Mouse (Mus musculus) splenic B cell, adult 2 months (primary cell): ENCODE results near the gene Gtf2f2.

Experiments
- DNase-seq: peaks from one replicate; pipeline ENCODE4 v3.0.0-alpha.2; 2011; ENCODE audit warnings: low read depth, low spot score
- H3K27me3 ChIP-seq: 2 replicates; pipeline ENCODE4 v1.6.1; 2012; ENCODE audit warnings: mild to moderate bottlenecking, low read length, moderate library complexity, mixed read lengths; ENCODE audit not compliant: control insufficient read depth, poor library complexity, insufficient read depth, severe bottlenecking
- H3K36me3 ChIP-seq: 2 replicates; pipeline ENCODE4 v1.6.1; 2012; ENCODE audit warnings: mild to moderate bottlenecking, low read length, moderate library complexity, mixed read lengths; ENCODE audit not compliant: control insufficient read depth, poor library complexity, insufficient read depth, severe bottlenecking

The Gtf2f2 gene

DNA sequence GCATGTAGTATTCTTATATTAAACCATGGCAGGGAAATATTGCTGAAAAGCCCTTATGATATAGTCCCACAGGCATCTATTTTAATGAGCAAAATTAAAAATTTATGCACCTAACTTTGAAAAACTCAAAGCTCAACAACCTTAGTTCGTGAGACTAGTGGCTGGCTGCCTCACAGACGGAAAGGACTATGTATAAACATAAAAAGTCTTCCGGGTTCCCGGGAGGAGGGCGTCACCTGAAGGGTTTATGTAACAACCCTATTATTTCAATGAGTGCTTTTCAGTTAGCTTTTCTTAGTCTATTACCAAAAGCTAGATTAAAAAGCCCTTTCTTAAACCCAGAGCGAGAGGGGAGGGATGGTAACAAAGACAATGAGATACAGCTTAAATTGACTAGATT, 98.7 kb downstream of the Gtf2f2 start:
- DNase-seq = no peak
- Histone ChIP-seq H3K36me3 (peaks cover under 1% of the 10 kb centered on the region; the same call in 1 of the 2 replicates), H3K27me3 (no peaks in the 10 kb centered on the region)

DNA sequence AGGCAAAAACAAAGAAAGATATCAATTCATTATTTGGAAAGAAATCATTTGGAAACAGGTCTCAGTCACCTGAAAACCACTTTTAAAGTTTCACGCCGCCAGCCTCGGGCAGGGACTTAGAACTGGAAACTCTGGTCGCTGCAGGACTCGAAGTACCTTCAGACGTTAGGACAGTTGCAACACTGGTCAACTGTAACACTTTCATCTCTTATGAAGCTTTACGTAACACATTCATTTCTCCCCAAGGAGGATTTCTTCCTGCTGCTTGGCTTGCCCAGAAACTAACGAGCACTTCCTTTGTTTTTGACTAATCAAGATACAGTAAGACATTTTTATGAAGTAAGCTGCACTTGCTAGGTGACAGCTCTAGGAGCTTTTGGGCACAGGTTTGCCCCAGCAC, 103.7 kb downstream of the Gtf2f2 start:
- no peak for DNase-seq
- H3K27me3 ChIP-seq = no peaks in the 10 kb centered on the region
- H3K36me3 ChIP-seq = peaks cover 6% of the 10 kb centered on the region

DNA sequence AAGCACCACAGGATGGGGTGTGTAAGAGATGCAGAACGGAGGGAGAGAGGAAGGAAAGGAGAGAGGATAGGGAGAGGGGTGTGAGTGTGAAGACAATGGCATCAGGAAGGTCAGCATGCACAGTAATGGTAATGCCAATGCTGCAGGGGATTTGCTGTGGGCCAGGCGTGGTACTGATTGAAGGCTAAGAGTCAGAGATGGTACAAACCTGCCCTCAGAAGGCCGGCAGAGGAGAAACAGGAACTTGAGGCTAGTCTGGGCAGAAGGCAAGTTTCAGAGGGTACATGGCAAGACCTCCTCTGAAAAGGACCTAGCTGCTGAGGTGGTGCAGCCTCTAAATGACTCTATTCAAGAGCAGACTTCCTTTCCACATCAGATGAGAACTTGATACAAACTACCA, 105.7 kb downstream of the Gtf2f2 start:
- Histone ChIP-seq H3K27me3 (no peaks in the 10 kb centered on the region), H3K36me3 (peaks cover 6% of the 10 kb centered on the region)
- no peak for DNase-seq

DNA sequence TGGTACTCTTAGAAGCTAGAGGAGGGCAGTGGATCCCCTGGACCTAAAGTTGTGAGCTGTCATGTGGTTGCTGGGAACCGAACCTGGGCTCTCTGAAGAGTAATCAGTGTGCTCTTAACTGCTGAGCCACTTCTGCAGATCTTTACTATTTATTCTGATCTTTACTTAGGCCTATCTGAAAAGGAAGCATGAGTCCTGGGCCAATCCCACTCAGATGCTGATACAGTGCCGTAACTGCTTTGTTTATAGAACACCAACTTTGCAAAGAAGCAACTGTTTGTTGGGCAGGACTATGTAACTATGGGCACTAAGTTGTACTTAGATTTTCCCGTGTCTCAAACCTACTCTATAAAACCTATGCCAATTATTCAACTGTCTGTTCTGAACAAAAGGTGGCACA, 107.5 kb downstream of the Gtf2f2 start:
- Histone ChIP-seq H3K36me3 (peaks cover 6% of the 10 kb centered on the region), H3K27me3 (no peaks in the 10 kb centered on the region)
- no peak for DNase-seq

DNA sequence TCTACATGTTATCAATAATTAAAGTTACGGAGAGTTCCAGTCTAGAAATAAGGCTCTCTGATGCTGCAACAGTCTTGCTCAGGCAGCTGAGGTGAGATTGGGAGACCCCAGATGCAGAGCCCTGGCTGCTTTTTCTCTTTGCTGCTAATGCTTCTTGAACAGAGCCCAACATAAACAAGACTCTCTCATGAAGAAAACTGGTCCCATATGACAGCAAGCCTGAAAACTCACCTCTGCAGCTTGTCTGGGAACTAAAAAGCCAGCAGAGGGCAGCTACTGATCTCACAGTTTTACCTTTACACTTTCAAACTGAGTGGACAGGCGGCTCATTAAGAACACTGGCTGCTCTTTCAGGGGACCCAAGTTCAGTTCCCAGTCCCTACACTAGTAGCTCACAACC, 108.7 kb downstream of the Gtf2f2 start:
- no peak for DNase-seq
- H3K36me3 ChIP-seq = peaks cover 8% of the 10 kb centered on the region

DNA sequence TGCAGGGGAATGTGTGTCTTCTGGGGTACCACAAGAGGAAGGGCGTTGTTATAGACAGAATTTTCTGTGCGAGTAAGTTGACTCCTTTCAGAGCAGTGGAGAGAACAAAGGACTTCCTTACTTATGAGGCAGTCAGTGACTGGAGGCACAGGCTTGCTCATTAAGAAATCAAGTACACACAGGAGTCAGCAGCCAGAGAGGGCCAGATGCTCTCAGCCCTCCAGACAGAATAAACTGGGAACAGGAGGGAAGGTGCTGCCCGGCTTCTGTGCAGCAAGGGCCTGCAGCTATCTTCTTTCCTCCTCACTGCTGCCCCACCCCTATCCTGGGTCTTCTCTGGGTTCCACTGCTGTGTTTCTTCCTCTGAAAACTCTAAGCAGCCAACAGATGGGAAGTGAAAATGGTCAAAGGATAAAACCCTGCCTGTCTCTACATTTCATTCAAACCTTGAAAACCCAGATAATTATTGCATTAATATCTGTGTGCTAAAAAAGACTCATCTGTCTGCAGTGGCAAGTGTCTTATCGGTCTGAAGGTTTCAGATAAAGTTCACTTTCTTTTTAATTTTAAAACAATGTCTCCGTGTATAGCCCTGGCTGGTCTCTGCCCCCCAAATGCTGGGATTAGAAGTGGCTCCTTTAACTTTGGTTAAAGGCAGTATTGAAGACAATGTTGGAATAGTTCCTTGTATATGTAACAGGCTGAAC, 109.7 kb downstream of the Gtf2f2 start:
- Histone ChIP-seq H3K27me3 (no peaks in the 10 kb centered on the region), H3K36me3 (peaks cover 3% of the 10 kb centered on the region; the same call in 1 of the 2 replicates)
- DNase-seq = no peak

More for the DNA sequence above, 108.7 kb downstream of the Gtf2f2 start:
- H3K27me3 ChIP-seq = no peaks in the 10 kb centered on the region

DNA sequence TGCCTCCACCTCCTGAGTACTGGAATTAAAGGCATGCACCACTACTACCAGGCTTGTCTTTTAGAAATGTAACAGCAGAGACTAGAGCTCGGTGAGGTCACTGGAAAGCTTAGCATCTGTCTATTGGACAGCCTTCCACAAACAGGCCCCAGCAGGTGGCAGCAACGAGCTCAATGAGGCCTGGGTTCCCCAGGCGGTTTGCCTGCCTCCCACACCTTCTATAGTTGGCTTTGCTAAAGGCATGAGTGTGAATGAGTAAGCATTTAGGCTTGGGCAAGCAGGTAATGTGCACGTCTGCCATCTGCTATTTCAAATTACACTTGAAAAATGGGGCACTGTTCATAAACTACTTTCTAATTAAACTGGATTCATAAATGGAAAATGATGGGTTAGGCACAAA, 111.1 kb downstream of the Gtf2f2 start:
- Histone ChIP-seq H3K36me3 (peaks cover 3% of the 10 kb centered on the region; the same call in 1 of the 2 replicates), H3K27me3 (no peaks in the 10 kb centered on the region)
- peak; percentile 74 for DNase-seq

DNA sequence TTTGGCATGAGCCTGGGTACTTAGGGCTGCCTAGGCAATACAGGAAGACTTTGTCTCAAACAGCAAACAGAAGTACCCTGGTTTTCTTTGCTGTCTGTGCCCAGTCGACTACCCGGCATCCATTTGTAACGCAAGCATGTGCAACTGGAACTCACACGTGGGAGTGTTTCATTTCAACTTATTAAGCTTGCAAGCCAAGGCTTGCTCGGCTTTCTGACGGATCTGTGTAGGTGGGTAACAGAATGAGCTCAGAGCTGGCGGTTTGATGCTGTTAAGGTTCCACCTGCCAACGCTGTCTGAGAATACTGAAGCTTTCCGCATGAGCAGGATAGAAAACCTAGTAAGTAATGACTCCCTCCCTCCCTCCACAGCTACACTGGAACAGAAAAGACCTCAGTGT, 118.5 kb downstream of the Gtf2f2 start:
- H3K36me3 ChIP-seq = peaks cover 1% of the 10 kb centered on the region; the same call in 1 of the 2 replicates
- no peak for DNase-seq
- H3K27me3 ChIP-seq = no peaks in the 10 kb centered on the region

DNA sequence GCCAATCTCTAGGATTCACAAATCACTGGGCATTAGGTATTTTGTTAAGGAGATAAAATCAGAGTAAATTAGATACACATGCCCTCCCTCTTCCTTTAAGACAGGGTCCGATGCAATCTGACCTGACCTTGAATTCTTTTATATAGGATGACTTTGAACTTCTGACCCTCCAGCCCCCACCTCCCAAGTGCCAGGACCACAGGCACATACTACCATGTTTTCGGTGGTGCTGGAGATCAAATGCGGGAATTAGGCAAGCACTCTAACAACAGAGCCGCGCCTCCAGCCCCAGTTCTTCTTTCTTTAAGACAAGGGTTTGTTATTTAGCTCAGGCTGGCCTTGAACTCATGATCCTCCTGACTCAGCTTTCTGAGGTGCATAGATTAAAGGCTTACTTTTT, 126.8 kb downstream of the Gtf2f2 start:
- Histone ChIP-seq H3K27me3 (no peaks in the 10 kb centered on the region), H3K36me3 (no peaks in the 10 kb centered on the region)
- no peak for DNase-seq

DNA sequence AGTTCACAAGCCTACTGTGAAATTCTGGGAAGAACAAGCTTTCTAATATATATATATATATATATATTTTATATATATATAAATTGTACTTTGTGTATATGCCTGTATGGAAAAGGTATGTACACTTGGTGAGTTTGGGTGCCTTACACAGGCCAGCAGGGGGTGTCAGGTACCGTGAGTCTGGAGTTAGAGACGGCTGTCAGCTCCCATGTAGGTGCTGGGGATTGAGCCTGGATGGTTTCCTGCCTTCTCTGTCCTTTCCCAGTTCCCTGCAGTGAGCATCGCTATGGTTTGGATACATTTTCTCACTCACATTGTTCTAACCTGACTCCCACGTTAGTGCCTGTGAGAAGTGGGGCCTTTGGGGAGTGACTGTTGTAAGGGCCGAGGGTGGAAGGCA, 127.3 kb downstream of the Gtf2f2 start:
- DNase-seq = no peak

DNA sequence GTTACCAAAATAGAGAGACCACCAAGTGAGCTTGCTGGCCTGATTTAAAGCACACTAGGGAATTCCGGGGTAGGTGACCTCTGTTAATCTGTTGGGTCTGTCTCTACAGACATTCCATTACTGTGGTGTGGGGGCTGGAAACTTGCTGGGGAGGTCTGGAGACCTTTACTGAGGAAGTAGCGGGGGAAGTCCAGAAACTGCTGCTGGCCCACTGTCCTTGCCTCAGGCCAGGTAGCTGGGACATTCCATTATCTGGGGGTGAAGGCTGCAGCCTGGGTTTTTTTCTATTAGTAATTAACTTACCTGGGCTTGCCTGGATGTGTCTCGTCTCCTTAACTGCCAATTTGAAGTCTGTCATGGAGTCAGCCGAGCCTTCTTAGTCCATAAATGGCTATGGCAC, 128.8 kb downstream of the Gtf2f2 start:
- no peak for DNase-seq
- Histone ChIP-seq H3K27me3 (no peaks in the 10 kb centered on the region), H3K36me3 (no peaks in the 10 kb centered on the region)

More for the DNA sequence above, 127.3 kb downstream of the Gtf2f2 start:
- Histone ChIP-seq H3K36me3 (no peaks in the 10 kb centered on the region), H3K27me3 (no peaks in the 10 kb centered on the region)

DNA sequence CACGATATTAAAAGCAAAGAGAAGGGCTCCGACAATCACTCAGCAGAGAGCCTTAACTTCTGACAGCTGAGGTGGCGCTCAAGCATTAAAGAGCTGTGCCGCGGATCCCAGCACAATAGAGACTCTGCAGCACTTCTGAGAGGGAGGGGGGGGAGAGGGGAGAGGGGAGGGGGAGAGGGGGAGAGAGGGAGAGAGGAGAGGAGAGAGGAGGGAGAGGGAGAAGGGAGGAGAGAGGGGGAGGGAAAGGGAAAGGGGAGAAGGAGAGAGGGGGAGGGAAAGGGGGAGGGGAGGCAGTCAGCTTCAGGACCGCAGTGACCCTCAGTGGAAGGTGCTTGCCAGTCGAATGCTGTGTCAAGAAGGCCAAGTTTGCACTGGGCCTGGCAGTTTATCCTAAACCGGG, 131.7 kb downstream of the Gtf2f2 start:
- Histone ChIP-seq H3K36me3 (no peaks in the 10 kb centered on the region), H3K27me3 (no peaks in the 10 kb centered on the region; the same call in 1 of the 2 replicates)
- no peak for DNase-seq

DNA sequence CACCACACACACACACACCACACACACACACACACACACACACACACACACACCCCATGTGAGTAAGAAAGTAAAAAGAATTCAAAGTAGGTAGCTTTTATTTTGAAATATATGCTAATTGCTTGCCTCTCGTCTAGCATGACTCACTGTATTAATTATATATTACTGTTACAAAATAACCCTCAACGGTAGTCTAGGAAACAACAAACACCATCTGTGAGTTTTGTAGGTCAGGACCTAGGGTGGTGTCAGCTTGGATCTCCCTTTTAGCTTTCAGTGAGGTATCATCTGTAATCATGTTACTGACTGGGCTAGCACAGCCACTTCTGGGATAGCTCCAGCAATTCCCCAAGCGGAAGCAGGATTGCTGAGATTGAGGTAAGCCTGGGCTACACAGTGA, 133.4 kb downstream of the Gtf2f2 start:
- Histone ChIP-seq H3K36me3 (no peaks in the 10 kb centered on the region), H3K27me3 (no peaks in the 10 kb centered on the region; the same call in 1 of the 2 replicates)
- no peak for DNase-seq

DNA sequence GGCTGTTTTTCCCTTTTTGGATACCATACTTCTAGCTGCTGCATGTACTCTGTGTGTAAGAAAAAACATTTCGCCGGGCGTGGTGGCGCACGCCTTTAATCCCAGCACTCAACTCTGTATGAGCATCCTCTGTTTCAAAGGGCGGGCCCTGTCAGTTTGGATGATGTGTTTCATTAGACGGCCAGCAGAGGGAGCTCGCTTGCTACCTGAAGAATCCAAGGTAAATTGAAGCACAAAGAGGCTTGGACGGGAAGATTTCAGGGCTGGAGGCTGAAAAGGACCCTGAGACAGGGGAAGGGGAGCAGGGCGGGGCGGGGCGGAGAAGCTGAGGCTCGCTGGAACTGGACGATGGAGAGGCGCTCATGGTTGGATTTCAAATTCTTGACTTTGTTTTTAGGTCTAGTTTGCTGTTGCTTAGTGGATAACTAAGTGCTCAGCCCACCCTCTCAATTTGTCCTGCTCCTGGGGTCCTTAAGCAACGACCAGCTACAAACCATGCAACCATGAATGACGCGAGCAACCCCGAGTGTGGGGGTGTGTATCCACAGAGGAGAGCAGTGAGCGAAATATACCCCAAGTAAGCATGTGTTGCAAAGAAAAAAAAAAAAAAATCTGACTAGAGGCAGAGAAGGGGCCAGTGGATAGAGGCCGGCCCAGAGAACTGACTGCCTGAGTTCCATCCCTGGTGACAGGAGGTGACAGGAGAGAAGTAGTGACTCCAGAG, 134.2 kb downstream of the Gtf2f2 start:
- H3K36me3 ChIP-seq = no peaks in the 10 kb centered on the region
- DNase-seq = peak; percentile 79
- no peaks in the 10 kb centered on the region; the same call in 1 of the 2 replicates for H3K27me3 ChIP-seq

DNA sequence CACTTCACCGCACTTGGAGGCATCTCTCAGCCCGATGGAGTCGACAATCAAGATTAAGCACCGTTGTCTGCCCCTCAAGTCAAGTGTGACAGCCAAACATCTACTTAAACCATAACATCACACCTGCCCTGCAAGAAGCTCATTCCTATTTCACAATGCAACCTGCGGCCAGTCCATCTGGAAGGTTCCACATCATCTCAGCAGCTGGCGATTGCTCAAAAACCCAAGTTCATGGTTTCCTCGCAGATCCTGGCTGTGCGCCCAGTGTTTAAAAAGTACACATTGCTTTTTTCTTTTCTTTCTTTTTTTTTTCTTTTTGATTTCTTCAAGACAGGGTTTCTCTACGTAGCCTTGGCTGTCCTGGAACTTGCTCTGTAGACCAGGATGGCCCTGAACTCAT, 137.1 kb downstream of the Gtf2f2 start:
- no peaks in the 10 kb centered on the region; the same call in 1 of the 2 replicates for H3K27me3 ChIP-seq
- no peak for DNase-seq
- no peaks in the 10 kb centered on the region for H3K36me3 ChIP-seq
